Mouse (Mus musculus): ENCODE measurements around the gene Spata25. TPM values are rescaled to one million over a fixed set of nuclear protein-coding genes. Genes with fewer than 3 reads are reported as not detected.

Gene Spata25
- total RNA-seq, 1 experiment from 2014 or later, result not detected

DNA sequence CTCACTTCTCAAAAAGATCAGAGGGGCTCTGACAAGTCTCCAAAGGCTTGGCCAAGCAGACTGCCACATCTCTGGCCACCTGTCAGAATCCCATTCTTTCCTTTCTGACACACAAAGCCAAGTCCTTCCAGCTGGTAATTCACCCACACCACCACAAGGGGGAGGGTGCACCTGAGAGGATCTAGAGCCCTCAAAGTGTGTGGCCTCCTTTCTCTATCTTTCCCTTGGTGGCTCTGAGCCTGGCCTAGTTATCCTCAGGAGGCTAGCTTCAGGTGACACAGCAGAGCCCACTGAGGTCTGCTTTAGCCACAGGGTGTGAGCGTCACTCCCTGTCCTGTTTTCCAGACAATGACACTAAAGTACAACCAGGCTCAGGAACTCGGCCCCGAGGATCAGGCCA is 35.1 kb downstream of the Spata25 start:
- ATAC-seq (replicated peaks in 1 of 2; ENCODE audit: insufficient read depth in 1 of 2, low FRiP score in 2 of 2, low TSS enrichment in 1 of 2, low read depth in 1 of 2, poor library complexity in 2 of 2, severe bottlenecking in 2 of 2), result peak in 1 of 2 experiments; percentile 61; a peak in 2 of 4 replicates

- no peak for ATAC-seq (replicated peaks in 1 of 2; ENCODE audit: insufficient read depth in 1 of 2, low FRiP score in 2 of 2, low TSS enrichment in 1 of 2, low read depth in 1 of 2, poor library complexity in 2 of 2, severe bottlenecking in 2 of 2)
Observed at GRCm38 (mm10) chr2:164792400-164793190, 35.7 kb downstream of the Spata25 start.

DNA sequence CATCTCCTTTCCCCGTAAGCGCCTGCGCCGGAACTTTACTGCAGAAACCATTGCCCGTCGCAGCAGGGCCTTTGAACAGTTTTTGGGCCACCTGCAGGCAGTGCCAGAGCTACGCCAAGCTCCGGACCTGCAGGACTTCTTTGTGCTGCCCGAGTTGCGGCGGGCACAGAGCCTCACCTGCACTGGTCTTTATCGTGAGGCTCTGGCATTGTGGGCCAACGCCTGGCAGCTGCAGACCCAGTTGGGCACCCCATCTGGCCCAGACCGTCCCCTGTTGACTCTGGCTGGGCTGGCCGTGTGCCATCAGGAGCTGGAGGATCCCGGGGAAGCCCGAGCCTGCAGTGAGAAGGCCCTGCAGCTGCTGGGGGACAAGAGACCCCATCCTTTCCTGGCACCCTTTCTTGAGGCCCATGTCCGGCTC is 36.5 kb downstream of the Spata25 start:
- ATAC-seq (replicated peaks in 1 of 2; ENCODE audit: insufficient read depth in 1 of 2, low FRiP score in 2 of 2, low TSS enrichment in 1 of 2, low read depth in 1 of 2, poor library complexity in 2 of 2, severe bottlenecking in 2 of 2), result no peak

DNA sequence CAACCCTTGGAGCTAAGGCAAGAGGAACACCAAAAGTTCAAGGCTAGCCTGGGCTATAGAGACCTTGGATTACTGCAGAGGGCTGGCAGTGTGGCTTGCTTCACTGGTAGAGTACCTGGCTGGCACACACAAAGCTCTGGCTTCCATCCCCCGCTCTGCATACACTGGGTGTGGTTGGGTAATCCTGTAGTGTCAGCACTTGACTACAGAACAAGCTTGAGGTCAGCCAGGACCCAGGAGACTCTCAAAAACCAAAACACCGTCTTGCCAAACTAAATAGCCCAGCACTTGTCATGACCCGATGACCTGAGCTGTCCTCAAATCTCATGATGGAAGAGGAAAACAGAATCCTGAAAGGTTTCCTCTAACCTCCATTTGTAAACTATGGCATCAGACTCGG is 37.9 kb downstream of the Spata25 start:
- no peak for ATAC-seq (replicated peaks in 1 of 2; ENCODE audit: insufficient read depth in 1 of 2, low FRiP score in 2 of 2, low TSS enrichment in 1 of 2, low read depth in 1 of 2, poor library complexity in 2 of 2, severe bottlenecking in 2 of 2)

- ATAC-seq (replicated peaks in 1 of 2; ENCODE audit: insufficient read depth in 1 of 2, low FRiP score in 2 of 2, low TSS enrichment in 1 of 2, low read depth in 1 of 2, poor library complexity in 2 of 2, severe bottlenecking in 2 of 2), result no peak
Observed at GRCm38 (mm10) chr2:164788411-164788810, 39.9 kb downstream of the Spata25 start.

DNA sequence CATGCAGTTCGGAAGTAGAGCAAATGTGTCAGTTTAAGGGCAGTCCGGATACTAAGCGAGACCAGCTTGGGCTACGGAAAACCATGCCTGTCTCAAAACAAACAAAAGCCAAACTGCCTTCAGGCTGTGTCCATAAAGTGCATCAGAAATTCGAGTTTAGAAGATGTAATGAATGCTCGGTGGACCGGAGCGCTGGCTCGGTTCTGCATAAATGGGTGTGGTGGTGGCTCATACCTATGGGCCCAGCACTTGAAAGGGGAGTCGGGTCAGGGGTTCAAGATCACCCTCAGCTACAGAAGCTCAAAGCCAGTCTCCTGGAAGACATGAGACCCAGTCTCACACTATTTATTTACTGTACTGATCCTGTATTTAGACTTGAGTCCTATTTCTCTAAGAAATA is 40.6 kb downstream of the Spata25 start:
- ATAC-seq (replicated peaks in 1 of 2; ENCODE audit: insufficient read depth in 1 of 2, low FRiP score in 2 of 2, low TSS enrichment in 1 of 2, low read depth in 1 of 2, poor library complexity in 2 of 2, severe bottlenecking in 2 of 2), result no peak

GRCm38 (mm10) chr2:164787032-164787431 is 41.3 kb downstream of the Spata25 start:
- ATAC-seq (replicated peaks in 1 of 2; ENCODE audit: insufficient read depth in 1 of 2, low FRiP score in 2 of 2, low TSS enrichment in 1 of 2, low read depth in 1 of 2, poor library complexity in 2 of 2, severe bottlenecking in 2 of 2), result peak; percentile 8 to 41; a peak in 2 of 4 replicates

- no peak for ATAC-seq (replicated peaks in 1 of 2; ENCODE audit: insufficient read depth in 1 of 2, low FRiP score in 2 of 2, low TSS enrichment in 1 of 2, low read depth in 1 of 2, poor library complexity in 2 of 2, severe bottlenecking in 2 of 2)
Observed at GRCm38 (mm10) chr2:164786388-164786885, 41.9 kb downstream of the Spata25 start.

DNA sequence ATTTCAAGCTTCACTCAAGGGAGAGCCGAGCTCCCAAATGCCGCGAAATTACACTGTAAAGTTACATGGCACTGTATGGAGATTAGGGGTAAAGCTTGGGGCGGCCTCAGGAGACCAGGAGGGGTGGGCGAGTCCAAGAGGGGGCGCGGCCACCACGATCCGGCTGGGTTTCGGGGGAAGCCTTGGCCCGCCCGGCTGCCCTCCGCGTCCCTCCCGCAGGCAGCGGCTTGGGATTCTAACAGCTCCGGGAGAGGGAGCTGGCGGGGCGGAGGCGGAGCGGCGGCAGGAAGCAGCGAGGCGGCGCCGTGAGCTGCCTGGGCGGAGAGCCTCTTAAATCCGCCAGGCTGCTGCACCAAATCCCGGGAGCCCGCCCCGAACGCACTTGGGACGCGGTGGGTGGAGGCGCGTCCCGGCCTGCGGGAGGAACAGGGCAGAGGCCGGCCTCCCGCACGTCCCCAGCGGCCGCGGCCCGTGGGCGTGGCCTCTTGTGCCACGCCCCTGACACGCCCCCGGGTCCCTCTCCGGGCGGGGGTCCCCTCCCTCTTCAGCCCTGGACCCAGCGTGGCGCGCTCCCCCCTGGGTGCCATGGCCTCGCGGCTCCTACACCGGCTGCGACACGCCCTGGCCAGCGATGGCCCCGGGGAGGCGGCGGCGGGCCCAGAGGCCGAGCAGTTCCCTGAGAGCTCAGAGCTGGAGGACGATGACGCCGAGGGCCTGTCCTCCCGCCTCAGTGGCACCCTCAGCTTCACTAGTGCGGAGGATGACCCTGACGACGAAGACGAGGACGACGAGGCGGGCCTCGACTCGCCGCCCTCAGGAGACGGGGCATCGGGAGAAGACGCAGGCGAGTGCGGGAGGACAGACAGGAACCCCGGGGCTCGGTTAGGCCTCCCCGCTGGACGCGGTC is 42.6 kb downstream of the Spata25 start, which contains the start of gene Snx21:
Gene Snx21, plus strand, starts transcription at position 343 of the 907 bp plus-strand sequence.
- ATAC-seq (replicated peaks in 1 of 2; ENCODE audit: insufficient read depth in 1 of 2, low FRiP score in 2 of 2, low TSS enrichment in 1 of 2, low read depth in 1 of 2, poor library complexity in 2 of 2, severe bottlenecking in 2 of 2), result peak; percentile 37 to 57

DNA sequence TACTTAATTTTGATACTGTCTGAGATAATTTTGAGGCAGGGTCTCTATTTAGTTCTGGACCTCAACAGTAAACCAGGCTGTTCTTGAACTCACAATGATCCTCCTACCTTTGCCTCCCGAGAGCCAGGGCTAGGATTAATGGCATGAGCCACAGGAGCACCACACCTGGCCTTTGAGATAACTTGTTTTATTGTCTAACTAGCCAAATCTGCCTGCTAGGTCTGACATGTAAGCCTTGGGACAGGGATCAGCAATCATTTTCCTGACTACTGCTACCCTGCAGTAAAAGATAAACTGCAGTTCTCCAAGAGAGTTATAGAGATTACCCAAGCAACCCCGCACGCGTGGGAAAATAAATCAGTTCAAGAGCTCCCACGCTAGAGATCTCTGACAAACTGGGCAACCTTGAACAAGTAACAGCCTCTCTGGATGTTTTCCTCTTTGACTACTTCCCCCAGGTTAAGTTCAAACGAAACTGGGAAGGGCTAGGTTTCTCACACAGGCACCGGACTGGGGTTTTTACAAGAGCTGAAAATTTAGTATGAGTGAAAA is 43.4 kb downstream of the Spata25 start:
- ATAC-seq (replicated peaks in 1 of 2; ENCODE audit: insufficient read depth in 1 of 2, low FRiP score in 2 of 2, low TSS enrichment in 1 of 2, low read depth in 1 of 2, poor library complexity in 2 of 2, severe bottlenecking in 2 of 2), result no peak

DNA sequence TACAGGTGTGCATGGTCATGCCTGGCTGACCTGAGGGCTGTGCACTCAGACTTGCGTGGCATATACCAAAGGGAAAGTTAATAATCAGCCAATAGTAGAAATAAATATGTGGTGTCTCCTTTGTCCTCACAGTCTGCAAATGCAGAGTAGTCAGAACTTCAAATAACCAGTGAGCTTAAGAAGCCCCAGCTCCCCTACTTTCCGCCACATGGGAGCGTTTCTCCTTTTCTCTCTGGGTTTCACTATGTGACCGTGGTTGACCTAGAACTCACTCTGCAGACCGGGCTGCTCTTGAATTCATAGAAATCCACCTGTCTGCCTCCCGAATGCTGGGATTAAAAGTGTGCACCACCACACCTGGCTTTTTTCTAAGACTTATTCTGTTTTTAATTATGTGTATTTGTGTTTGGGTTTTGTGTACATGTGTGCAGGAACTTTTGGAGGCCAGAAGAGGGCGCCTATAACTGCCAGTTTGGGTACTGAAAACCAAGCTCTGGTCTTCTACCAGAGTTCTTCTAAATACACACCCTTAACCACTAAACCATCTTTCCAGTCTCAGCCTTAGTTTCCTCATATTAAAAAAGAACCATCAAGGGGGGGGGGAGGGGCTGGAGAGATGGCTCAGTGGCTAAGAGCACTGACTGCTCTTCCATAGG is 44.3 kb downstream of the Spata25 start:
- ATAC-seq (replicated peaks in 1 of 2; ENCODE audit: insufficient read depth in 1 of 2, low FRiP score in 2 of 2, low TSS enrichment in 1 of 2, low read depth in 1 of 2, poor library complexity in 2 of 2, severe bottlenecking in 2 of 2), result no peak

DNA sequence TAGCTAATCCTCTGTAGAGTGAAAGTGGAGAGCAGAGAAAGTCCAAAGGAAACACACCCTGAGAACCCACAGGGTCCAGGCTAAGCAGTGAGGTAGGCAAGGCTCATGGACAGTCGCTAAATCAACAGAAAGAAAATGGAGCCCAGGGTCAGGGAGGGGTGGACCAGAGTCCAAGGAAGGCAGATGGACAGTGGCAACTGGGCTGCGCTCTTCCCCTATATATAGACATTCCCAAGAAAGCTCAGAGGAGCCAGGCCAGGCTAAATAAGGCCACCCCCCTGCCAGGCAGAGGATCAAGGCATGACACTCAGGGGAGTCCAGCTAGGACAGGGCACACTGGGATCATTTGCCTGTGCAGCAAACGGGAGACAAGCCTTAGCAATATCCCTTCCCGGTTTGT is 46.5 kb downstream of the Spata25 start:
- no peak for ATAC-seq (replicated peaks in 1 of 2; ENCODE audit: insufficient read depth in 1 of 2, low FRiP score in 2 of 2, low TSS enrichment in 1 of 2, low read depth in 1 of 2, poor library complexity in 2 of 2, severe bottlenecking in 2 of 2)

DNA sequence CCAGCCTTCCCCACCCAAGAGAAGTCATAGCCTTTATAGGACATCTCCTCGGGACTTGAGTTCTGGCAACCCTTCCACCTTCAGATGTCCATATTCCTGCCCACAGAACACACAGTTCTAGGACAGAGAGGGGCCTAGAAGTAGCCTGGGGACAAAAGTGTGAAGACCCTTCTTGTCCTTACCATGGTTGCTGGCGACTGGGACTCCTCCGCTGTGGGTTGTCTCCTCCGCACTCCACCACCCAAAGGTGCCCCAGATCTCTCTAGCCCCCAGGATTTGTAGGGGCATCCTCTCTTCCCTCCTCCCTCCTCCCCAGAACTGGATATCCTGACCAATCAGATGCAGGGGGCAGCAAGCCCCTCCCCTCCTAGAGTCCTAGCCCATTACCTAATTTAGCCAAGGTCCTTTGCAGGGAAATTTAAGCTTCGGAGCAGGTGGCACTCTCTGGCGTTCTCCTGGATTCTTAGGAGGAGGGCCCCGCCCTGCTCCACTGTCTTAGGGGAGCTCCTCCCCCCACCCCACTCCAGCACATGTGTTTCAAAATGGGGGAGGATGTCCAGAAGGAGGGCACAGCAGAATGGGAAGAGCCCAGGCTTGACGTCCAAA is 48.8 kb downstream of the Spata25 start, which contains the start of gene Tnnc2:
Gene Tnnc2, minus strand, starts transcription at position 487 of the 606 bp plus-strand sequence.
- no peak for ATAC-seq (replicated peaks in 1 of 2; ENCODE audit: insufficient read depth in 1 of 2, low FRiP score in 2 of 2, low TSS enrichment in 1 of 2, low read depth in 1 of 2, poor library complexity in 2 of 2, severe bottlenecking in 2 of 2)

- no peak for ATAC-seq (replicated peaks in 1 of 2; ENCODE audit: insufficient read depth in 1 of 2, low FRiP score in 2 of 2, low TSS enrichment in 1 of 2, low read depth in 1 of 2, poor library complexity in 2 of 2, severe bottlenecking in 2 of 2)
Observed at GRCm38 (mm10) chr2:164778809-164779208, 49.5 kb downstream of the Spata25 start.

DNA sequence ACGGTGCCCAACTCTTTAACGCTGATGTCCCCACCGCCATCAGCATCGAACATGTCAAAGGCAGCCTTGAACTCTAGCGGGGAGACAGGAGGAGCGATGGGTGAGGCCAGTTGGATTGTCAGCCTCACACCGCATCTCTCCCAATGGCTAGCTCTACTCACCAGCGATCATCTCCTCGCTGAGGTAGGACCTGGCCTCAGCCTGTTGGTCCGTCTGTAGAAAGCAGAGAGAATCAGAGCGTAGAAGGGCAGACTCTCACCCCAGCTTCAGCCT is 50.4 kb downstream of the Spata25 start:
- no peak for ATAC-seq (replicated peaks in 1 of 2; ENCODE audit: insufficient read depth in 1 of 2, low FRiP score in 2 of 2, low TSS enrichment in 1 of 2, low read depth in 1 of 2, poor library complexity in 2 of 2, severe bottlenecking in 2 of 2)

- no peak for ATAC-seq (replicated peaks in 1 of 2; ENCODE audit: insufficient read depth in 1 of 2, low FRiP score in 2 of 2, low TSS enrichment in 1 of 2, low read depth in 1 of 2, poor library complexity in 2 of 2, severe bottlenecking in 2 of 2)
Observed at GRCm38 (mm10) chr2:164777246-164778014, 50.9 kb downstream of the Spata25 start.
